Comparison of ENCODE assay signal across 9 mouse cellular contexts in the genomic region with DNA sequence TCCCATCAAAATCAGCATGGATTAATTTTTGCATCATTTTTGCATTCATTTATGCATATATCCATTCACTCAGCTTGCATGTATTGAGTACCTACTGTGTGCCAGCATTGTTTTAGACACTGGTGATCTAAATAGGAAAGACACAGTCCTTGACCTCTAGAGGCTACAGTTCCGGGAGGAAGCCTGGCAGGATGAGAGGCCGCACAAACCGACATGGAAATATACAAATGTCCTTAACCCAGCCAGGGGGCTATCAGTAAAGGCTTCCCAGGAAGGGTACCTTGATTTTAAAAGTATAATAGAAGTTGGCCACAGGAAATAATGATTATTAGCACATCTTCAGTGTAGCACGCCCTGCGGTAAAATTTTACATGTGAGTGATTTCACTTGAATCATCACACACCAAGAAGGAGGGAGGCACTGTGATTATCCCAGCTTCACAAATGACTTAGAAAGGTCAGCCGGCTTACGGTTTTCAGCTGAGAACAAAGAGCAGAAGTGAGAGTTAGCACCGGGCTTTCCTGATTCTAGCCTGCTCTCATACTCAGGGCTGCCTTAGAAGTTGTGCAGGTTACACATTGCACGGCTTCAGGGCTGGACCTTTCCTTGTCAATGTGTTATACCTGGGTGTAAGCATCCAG. TPM values are rescaled to one million over a fixed set of nuclear protein-coding genes. Genes with fewer than 3 reads are reported as not detected.
DNase-seq lines count a peak whose midpoint lies in the region; ATAC-seq lines count a peak whose summit lies in the region.
"Had no signal": no experiment of that assay in that cellular context is flagged by ENCODE, and none has a peak within 500 bp of the region (broad histone marks: within the 10 kb centered on the region; RNA-seq: fewer than 3 reads in every experiment).

No protein-coding gene starts in this region.

- no peaks in the 10 kb centered on the region for H3K27me3 ChIP-seq in hindbrain, embryonic 10.5 days (ENCODE audit: insufficient read depth, poor library complexity, severe bottlenecking)
- no peaks in the 10 kb centered on the region for H3K27me3 ChIP-seq in midbrain, embryonic 14.5 days (ENCODE audit: control insufficient read depth, insufficient read depth, low read length)

- no peaks in the 10 kb centered on the region for H3K9me3 ChIP-seq in hindbrain, embryonic 10.5 days
- H3K9me3 ChIP-seq in midbrain, embryonic 14.5 days (ENCODE audit: control insufficient read depth, low read length), result no peaks in the 10 kb centered on the region

- H3K36me3 ChIP-seq in hindbrain, embryonic 10.5 days, result no peaks in the 10 kb centered on the region
- H3K36me3 ChIP-seq in midbrain, embryonic 14.5 days (ENCODE audit: control insufficient read depth, insufficient read depth, low read length), result no peaks in the 10 kb centered on the region

- peaks cover 39% of the 10 kb centered on the region for H3K4me1 ChIP-seq in hindbrain, embryonic 10.5 days (replicated peaks)
- 0 out of 2 replicates have a peak, but pooled peaks cover 10% of the 10 kb centered on the region for H3K4me1 ChIP-seq in midbrain, embryonic 14.5 days (ENCODE audit: control insufficient read depth, insufficient read depth, low read length)

- H3K4me3 ChIP-seq in hindbrain, embryonic 10.5 days, result no peak overlapping the region
- H3K4me3 ChIP-seq in midbrain, embryonic 14.5 days (replicated peaks; ENCODE audit: low read depth, low read length), result no peak overlapping the region

- no peak overlapping the region; the same call in 1 of the 2 replicates for H3K9ac ChIP-seq in midbrain, embryonic 14.5 days (replicated peaks; ENCODE audit: low read length)

- peak; percentile 31 for DNase-seq in kidney, postnatal 10 days
- no peak for DNase-seq in kidney, postnatal 36 days
- DNase-seq in embryo, embryonic 11 days, result peak; percentile 39
- DNase-seq in hindbrain, embryonic 10.5 days (ENCODE audit: low spot score), result no peak
- peak; percentile 40 for DNase-seq in midbrain, embryonic 14.5 days
- no peak for DNase-seq in layer of hippocampus, adult 8-10 months (ENCODE audit: low spot score in 2 of 2)
- no peak for DNase-seq in natural killer cell, adult 2 months (ENCODE audit: low spot score in 2 of 2)

- WGBS in hindbrain, embryonic 10.5 days, result 44% methylated on average over 9 of the region's 9 CpGs
- WGBS in midbrain, embryonic 14.5 days, result 32% methylated on average over 9 of the region's 9 CpGs

- peak overlapping the region; percentile 90 for H3K27ac ChIP-seq in hindbrain, embryonic 10.5 days
- no peak overlapping the region for H3K27ac ChIP-seq in midbrain, embryonic 14.5 days (replicated peaks; ENCODE audit: low read depth, low read length)

- no peak for ATAC-seq in midbrain, embryonic 14.5 days (ENCODE audit: low FRiP score, low TSS enrichment)
- no peak for ATAC-seq in frontal cortex, adult (ENCODE audit: low TSS enrichment)

- no peak overlapping the region for H3K4me2 ChIP-seq in midbrain, embryonic 14.5 days (ENCODE audit: low read length)

RNA-seq across cellular contexts. Expression of gene Gm9964, which starts 11.0 kb away (rescaled TPM):
- not detected in 2 replicates for polyA plus RNA-seq in hindbrain, embryonic 10.5 days (2016; fragmentation: Nextera tagmentation; extraction: Ambion mirVana)
- polyA plus RNA-seq in midbrain, embryonic 14.5 days (2014; fragmentation: Nextera tagmentation; extraction: Ambion mirVana), result not detected in 2 replicates
- total RNA-seq in layer of hippocampus, adult 8-10 months (2022), result 1 to 10 TPM in 1 of 4 experiments, under 1 TPM in 2, not detected in 1; 0.48 to 1.2 (median 0.74) TPM
- polyA plus RNA-seq: liver, embryonic 16.5 days had no signal

RNA-seq across cellular contexts. Expression of gene Nf1, which starts 31.8 kb away (rescaled TPM):
- 5.5 and 5.9 TPM in 2 replicates for polyA plus RNA-seq in hindbrain, embryonic 10.5 days (2016; fragmentation: Nextera tagmentation; extraction: Ambion mirVana)
- 15.6 and 15.7 TPM in 2 replicates for polyA plus RNA-seq in midbrain, embryonic 14.5 days (2014; fragmentation: Nextera tagmentation; extraction: Ambion mirVana)
- total RNA-seq in layer of hippocampus, adult 8-10 months (2022), result 100 to 1,000 TPM; 102 to 124 (median 114) TPM

RNA-seq across cellular contexts. Expression of gene Wsb1, which starts 53.2 kb away (rescaled TPM):
- polyA plus RNA-seq in hindbrain, embryonic 10.5 days (2016; fragmentation: Nextera tagmentation; extraction: Ambion mirVana), result 262 and 276 TPM in 2 replicates
- polyA plus RNA-seq in midbrain, embryonic 14.5 days (2014; fragmentation: Nextera tagmentation; extraction: Ambion mirVana), result 610 and 743 TPM in 2 replicates
- total RNA-seq in layer of hippocampus, adult 8-10 months (2022), result 100 to 1,000 TPM in 2 of 4 experiments, 10 to 100 TPM in 2; 83.5 to 104 (median 100.0) TPM

Comparison
In these comparisons a context has a peak if more than half of its experiments do, and no peak if none do; other contexts are left out.
1. DNase-seq: peak in kidney, postnatal 10 days (single experiment), embryo, embryonic 11 days (single experiment) and midbrain, embryonic 14.5 days (single experiment); none in kidney, postnatal 36 days (0 of 2), hindbrain, embryonic 10.5 days (single experiment), layer of hippocampus, adult 8-10 months (0 of 2) and natural killer cell, adult 2 months (0 of 2).